Mouse (Mus musculus) right cerebral cortex, adult 18-20 months (tissue): ENCODE measurements around the gene Cfap97d1.

Experiments used
- DNase-seq: peaks from one replicate; pipeline ENCODE4 v3.0.0; 2022; ENCODE audit warnings: mixed read lengths

Cfap97d1 gene

DNA sequence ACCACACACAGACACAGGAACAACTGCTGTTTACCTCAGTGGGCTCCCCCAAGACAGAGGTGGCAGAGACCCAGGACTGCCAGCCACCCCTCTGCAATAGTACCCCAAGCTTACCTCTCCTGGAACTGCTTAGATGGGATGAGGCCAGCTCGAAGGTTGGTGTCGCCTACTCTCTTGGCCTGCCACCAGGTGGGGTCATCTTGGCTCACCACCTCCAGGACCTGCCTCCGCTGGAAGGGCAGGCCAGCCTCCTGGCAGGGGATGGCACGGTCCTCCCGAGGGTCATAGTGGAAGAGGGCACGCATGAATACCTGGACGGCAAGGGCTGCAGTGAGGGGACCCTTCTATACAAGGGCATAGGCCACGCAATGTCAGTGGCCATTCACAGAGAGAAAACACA is 29.1 kb downstream of the Cfap97d1 start:
- no peak for DNase-seq

DNA sequence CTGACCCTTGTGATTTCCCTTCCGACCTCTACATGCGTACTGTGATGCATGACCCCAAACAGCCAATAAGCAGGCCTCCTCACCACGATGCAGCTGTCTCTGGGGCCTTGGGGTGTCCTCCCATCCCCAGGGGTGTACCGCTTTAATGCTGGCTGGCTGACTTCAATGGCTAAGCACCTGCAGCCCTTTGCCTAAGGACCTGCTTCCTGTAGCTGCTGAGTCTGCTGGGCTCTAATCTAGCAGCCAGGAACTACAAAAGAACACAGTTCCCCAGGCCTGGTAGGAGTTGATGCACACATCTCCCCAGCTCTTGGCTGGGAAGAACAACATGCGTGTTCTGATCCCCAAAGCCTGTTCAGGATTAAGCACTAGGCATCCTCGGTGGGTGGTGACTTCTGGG is 31.4 kb downstream of the Cfap97d1 start:
- no peak for DNase-seq

DNA sequence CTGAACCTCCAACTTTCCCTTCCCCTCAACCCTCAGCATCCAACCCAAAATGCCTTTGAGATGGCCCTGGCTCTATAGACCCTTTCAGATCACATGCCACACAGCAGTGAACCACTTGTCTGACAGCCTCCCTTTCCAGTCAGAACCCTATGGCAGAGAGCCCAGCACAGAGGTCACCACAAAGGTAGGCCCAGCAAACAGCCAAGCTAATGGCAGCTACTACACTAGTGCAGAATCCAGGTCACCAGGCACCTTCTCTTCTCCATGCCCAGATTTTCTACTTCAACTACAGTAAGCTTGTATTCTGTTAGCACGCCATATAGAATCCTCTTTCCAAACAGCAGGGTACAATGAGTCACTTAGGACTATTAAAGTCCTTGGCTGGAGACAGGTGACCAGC is 32.1 kb downstream of the Cfap97d1 start:
- DNase-seq, result no peak

DNA sequence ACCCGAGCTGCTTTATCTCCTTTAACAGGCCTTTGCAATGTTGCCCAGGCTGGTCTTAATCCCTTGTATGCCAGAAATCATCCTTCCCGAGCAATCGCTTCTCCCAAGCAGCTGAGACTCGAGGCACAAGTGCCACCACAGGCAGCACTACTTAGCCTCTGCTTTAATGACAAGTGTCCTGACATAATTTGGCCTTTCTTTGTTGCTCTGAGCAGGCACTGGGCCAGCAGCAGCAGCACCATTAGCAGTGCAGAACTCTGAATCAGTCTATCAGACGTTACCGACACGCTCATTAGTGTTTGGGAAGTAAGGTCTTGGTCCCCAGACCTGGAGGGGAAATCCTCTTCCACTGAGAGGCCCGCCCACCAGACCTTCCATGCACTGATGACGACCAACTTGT is 35.7 kb downstream of the Cfap97d1 start:
- no peak for DNase-seq

DNA sequence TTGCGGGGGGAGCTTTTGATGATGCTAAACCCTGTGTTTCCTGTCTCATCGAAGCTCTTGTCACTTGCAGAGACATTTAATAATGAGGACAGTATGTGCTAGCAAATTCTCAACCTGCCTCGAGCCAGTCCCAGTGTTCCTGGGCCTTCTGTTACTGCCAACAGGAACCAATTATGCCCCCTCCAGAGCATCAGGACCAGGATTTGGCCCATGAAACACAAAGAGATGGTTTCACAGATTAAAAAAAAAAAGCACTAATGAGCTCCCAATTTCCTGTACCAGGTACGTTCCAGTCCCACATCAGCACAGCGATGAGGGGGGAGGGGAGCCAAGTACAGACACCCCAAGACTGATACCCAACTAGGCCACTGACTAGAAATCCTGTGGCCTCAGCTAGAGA is 37.1 kb downstream of the Cfap97d1 start:
- no peak for DNase-seq

DNA sequence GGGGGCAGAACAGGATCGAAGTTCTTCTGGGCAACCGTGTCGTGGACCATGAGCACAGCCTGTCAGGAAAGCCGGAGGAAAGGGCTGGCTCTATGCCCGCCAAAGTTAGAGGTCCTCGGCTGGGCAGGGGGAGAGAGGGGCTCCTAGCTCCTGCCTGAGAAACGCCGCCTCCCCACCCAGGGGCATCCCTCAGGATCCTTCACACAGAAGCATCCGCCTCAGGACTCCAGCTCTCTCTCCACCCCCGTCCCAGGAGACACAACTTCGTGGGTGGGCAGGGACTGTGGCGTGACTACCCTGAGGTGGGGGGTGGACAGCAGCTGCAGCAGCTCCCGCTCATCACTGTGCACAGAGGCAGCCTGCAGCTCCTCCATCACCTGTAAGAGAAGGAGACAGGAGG is 39.3 kb downstream of the Cfap97d1 start:
- DNase-seq, result peak; percentile 87

DNA sequence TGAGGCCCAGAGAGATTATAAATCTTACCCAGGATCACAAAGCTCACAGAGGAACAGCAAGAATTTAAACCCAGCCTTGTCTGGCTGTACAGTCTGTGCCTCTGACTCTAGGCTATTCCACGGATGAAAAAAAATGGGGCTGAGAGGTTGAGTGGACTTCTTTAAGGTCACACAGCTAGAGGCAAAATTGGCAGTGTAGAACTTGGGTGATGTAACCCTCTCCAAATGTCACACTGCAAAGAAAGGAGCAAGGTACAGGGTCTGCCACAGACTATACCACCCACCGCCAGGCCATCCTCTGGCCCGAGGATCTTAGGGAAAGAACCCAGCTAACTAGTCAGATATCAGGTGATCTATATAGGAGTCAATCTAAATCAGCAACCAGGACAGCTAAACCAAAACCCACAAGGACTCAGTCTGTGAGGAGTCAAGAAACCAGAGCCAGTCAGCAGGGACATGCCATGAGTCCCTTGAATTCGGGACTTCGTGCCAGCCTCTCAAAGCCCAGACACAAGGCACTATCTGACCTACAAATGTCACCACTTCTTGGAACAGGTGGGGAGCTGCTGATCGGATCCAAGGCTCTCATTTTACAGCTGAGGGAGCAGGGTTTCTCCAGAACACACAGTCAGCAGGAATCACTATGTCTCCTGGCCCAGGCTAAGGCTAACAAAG is 40.1 kb downstream of the Cfap97d1 start:
- no peak for DNase-seq

DNA sequence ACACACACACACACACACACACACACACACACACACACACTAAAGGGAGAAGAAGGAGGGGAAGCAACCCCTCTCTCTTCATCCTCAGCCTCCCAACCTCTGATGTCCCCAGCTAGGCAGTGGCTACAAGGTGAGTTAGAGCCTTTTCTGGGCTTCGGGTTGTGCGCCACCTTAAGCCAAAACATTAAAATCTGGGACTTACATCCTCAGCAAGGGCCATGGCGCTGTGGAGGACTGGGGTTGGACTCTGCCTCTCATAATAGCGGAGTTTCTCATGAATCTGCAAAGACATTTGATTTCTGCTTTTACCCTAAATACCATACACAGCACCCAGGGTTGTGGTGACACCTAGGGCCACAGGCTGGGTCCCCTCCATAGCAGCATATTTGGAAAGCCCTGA is 40.8 kb downstream of the Cfap97d1 start:
- DNase-seq, result no peak

DNA sequence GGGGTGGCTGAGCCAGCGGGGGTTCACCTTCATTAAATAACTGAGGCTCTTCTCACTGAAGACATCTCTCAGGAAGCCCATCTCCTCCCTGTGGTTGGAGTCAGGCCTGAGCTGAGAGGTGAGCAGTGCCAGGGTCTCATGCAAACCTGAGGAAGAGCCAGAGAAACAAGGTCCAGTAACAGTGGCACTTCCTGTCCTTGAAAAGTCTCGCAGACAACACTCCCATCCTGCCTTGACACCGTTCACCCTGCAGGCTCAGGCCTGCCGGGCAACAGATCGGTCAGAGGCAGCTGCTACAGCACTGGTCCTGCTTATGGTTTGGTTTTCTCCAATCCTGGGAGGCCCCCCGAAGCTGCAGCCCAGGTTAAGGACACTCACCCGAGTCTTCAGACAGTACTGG is 41.3 kb downstream of the Cfap97d1 start:
- DNase-seq, result no peak

DNA sequence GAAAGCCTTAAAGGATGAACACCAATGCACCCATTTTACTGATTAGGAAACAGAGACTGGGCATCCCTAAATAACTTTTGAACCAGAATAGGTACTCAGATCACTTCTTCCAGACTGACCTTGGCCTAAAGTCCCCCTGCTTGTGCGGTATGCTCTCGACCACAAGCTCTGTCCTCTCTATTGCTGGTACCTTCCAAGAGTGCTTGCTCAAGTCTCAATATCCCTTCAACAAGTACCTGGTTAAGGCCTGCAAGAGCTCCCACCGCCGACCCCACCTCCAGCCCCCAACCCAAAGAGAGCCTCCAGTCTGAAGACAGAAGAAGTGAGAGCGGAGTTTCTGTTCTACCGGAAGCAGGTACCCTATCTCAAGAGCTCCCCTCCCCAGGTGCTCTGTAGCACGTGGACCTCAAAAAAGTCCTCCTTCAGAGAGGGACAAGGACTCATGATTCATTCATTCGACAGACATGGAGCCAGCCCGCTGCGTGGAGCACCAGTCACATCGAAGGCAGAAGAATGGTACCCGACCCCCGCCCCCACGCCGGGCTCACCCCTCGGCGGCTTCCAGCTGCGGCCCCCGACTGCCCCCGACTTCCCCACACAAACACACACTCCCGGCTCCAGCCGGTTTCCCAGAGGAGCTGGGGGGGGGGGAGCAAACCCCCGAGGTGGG is 42.0 kb downstream of the Cfap97d1 start:
- DNase-seq, result peak; percentile 46

DNA sequence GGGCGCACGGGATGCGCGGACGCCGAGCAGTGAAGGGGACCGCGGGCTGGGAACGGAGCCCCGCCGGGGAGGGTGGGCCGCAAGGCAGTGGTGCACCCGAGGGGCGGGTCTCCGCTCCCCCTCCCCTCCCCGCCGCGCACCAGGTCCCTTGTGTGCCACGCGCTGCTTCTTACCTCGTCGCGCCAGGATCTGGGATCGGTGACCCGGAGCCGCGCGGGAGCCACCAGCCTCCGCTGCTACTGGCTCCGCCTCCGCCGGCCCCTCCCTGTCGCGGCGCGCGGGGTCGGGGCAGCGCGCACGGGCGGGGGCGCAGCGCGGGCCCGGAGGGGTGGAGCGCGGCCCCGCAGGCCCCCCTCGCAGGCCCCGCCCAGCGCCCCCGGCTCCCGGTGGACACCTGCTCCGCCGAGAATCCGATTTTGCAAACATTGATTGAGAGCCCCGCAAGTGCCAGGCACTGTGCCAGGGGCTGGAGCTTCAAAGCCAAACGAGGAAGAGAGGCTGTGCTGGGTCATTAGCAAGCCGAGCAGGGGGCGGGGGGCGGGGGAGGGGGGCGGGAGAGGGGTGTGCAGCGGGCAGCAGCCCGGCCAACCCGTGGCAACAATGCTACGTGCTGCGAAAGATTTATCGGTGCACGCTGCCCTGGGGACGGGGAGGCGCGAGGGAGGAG is 42.7 kb downstream of the Cfap97d1 start:
- peak; percentile 76 for DNase-seq

DNA sequence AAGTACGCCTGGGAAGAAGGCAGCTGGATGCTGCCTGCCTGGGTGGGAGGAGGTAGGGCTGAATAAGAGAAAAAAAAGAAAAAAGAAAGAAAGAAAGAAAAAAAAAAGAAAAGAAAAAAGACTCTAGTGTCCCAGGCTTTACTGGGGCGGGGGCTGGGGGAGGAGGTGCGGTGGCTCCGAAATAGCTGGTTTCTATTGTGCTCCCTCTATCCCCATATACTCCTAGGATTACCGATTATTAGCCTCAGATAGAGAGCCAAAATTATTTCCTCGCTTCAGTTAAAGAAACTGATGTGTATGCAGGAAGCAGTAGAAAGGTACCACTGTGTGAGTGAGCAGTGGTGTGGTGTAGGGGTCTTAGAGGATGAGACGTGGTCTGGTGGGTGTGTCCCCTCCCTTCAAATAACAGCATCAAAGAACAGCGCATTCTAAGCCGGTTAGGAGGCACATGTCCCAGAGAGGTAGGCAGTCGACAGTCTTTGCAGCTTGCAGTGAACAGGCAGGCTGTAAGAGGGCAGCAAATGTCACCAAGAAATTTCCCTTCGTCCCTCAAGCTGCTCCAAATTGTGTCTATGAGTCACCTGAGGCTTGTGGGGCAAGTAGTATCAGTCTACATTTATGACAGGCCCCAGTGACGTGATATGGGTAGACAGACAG is 43.4 kb downstream of the Cfap97d1 start:
- no peak for DNase-seq

DNA sequence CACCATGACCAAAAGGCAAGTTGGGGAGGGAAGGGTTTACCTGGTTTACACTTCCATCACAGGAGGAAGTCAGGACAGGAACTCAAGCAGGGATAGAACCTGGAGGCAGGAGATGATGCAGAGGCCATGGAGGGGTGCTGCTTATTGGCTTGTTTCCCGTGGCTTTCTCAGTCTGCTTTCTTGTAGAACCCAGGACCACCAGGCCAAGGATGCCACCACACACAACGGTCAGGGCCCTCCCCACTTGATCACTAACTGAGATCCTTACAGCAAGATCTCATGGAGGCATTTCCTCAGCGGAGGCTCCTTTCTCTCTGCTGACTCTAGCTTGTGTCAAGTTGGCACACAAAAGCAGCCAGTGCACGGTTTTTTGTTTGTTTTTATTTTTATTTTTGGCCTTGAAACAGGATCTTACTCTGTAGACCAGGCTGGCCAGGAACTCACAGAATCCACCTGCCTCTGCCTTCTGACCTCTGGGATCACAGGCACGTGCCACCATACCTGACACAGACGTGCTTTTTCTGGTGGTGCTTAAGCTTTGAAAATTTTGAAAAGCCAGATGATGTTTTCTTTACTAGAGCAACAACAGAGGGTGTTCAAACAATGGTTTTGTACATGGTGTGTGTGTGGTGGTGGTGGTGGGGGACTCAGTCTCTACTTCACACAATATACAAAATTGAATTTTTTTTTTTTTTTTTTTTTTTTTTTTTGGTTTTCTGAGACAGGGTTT is 44.2 kb downstream of the Cfap97d1 start, which contains the start of gene Mpp3:
Mpp3 (minus strand) TSS at position 375 of the 730 bp plus-strand sequence.
- DNase-seq, result no peak

DNA sequence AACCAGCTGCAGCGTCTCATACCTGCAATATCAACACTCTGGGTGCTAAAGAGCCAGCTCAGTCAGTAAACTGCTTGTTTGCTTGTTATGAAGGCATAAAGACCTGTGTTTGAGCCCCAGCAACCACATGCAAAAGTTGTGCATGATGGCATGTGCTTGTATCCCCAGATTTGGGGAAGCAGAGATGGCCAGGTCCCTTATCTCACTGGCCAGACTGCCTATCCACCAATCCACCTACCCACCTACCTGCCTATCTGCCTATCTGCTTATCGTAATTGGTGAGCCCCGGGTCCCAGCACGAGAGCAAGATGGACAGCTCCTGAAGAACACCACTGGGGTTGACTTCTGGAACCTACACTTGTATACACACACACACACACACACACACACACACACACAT is 45.2 kb downstream of the Cfap97d1 start:
- DNase-seq, result no peak

DNA sequence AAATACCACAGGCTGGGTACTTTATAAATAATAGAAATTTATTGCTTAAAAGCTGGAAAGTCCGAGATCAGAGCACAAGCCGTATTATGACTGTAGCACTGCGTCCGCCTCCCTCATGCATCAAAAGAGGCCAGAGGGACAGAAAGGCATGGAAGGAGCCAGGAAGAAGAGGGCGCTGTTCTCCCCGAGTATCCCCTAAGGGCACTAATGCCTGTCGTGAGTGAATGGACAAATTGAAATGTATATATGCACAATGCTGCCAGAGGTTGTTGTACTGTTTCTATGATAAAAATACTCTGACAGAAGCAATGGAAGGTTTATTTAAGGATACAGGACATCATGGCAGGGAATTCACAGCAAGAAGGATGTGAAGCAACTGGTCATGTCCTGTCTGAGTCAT is 45.9 kb downstream of the Cfap97d1 start:
- no peak for DNase-seq

DNA sequence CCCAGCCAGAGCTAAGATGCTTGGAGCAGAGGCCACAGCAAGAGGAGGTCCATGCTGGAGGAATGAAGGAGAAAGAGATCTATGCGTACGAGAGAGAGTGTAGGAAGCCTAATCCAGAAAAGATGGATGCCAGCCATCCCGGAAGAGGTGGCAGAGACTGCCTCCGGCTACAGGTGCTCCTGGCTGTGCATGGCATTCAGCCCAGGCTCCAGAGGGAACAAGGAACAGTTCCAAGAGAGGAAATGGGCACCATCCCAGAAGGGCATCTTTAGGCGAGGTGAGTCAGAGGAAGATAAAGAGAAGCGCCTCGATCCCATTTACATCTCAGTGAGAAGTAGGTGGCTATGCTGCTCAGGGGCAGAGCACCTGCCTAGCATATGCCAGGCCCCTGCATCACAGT is 47.1 kb downstream of the Cfap97d1 start:
- peak; percentile 72 for DNase-seq

DNA sequence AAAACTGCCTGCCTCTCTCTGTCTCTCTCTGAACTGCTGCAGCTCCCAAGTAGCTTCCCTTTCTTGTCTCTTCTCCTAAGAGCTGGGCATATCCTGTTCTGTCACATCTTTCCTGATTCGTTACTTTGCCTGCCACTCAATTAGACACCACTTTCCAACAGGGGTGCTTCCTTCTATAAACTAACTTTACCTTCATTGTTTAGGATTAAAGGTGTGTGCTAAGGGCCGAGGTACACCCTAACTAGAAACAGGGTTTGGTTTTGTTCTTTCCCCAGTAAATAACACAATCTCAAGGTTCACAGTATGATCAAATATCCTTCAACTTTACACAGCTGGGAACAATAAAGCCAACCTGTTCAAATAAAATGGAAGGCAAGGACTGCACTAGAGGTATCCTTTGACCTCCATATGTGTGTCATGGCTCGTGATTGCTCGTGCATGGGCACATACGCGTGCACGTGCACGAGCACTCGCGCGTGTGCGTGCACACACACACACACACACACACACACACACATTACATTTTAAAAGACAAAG is 49.0 kb downstream of the Cfap97d1 start:
- no peak for DNase-seq

DNA sequence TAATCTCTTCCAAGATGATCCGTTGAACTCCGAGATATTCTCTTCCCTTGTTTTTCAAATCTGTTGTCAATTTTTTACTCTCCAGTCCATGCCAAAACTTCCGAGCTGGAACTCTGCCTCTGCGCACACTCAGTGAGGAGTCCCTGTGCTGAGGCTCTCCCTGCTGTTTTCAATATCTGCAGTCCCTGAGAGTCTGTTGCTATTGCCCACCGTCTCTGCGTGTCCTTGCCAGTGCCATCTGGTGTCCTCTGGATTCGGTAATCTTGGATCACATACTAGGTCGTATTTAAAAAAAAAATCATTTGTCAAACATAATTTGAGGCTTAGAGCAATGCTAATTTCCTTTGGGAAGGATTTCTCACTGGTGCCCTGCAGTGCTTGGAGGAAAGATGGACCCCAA is 50.8 kb downstream of the Cfap97d1 start:
- DNase-seq, result no peak

DNA sequence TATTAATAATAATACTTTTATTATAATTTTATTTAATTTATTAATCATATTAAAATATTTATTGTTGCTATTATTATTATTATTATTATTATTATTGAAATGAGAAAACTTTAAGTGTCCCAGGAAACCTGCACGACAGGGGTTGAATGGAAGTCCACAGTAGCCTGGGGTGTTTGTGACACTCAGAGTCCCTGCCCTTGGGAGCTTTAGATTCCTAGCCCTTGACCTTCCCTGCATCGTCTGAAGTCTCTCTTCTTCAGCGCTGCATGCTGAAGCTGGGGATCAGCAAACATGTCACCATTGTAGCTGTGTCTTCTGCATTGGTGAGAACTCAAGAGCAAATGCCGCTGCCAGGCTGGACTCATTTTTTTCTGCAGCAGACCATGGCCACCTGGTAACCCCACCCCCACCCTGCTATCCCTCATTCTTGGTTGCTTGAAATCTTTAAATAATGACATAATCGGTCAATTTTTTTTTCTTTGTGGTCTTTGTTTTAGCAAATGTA is 51.4 kb downstream of the Cfap97d1 start:
- no peak for DNase-seq

DNA sequence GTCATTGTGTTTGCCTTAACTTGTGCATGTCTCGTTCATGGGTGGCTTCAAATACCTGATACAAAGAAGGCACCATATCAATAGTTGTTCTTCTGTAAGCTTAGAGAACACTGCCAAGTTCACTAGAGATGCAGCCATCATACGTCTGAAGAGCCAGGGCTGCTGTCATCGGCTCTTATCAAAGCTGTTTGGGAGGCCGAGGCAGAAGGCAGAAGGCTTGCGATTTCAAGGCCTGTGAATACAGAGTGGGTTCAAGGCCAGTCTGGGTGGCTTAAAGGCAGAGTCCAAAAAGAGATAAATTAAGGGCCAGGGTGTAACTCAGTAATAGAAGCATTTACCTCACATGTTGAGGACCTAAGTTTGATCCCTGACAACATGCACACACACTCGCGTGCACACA is 52.3 kb downstream of the Cfap97d1 start:
- no peak for DNase-seq

DNA sequence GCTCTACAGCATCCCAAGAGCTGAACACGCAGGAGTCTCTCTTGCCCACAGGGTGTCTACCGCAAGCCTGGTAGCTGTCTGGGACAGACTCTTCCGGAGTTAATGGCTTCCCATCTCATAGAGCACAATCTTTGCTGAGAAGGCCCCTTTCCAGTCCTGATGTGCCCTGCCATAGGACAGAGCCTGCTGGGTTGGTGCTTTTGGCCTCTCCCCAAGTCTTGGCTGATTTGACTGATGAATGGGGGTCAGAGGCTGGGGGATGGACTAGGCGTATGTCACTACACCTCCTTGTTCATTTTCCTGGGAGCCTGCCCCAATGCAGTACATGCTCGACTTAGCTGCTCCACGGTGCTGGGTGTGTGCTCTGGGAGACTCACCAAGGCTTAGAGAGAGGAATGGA is 53.7 kb downstream of the Cfap97d1 start:
- DNase-seq, result no peak

DNA sequence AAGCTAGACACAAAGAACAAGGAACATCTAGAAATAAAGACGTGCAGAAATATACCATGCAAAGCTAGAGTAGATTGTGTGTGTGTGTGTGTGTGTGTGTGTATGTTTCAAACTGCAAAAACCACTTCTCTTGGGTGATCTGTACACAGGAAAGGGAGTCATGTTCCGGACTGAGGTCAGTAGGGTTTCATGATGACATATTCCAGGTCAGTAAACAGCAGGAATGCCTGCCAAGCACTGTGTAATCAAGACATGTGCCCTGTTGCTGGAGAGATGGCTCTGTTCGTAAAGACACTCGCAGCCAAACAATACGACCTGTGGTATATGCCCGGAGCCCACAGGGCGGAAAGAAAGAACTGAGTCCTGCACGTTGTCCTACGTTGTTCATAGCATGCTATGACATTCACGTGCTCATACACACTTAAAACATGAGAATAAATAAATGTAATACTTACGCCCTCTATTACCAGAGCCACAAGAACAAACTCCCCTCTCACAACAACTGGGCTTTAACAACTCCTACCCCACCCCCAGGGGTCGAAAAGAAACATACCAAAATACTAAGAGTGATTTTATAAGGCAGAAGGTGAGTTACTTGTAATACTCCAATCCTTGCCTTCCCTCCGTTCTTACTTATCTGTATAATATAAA is 55.5 kb downstream of the Cfap97d1 start:
- DNase-seq, result no peak
